Mouse (Mus musculus): ENCODE data around the gene Pth2. TPM values are rescaled to one million over a fixed set of nuclear protein-coding genes. Genes with fewer than 3 reads are reported as not detected.
A peak's percentile ranks its signal among the peaks of the same experiment; 100 is the strongest.
"Not testable (repeated sequence)": the region's sequence is repeated elsewhere in the genome, so short reads cannot be mapped to it uniquely, and the experiment has no call there.

Pth2 gene
- not detected for total RNA-seq (2022)

DNA sequence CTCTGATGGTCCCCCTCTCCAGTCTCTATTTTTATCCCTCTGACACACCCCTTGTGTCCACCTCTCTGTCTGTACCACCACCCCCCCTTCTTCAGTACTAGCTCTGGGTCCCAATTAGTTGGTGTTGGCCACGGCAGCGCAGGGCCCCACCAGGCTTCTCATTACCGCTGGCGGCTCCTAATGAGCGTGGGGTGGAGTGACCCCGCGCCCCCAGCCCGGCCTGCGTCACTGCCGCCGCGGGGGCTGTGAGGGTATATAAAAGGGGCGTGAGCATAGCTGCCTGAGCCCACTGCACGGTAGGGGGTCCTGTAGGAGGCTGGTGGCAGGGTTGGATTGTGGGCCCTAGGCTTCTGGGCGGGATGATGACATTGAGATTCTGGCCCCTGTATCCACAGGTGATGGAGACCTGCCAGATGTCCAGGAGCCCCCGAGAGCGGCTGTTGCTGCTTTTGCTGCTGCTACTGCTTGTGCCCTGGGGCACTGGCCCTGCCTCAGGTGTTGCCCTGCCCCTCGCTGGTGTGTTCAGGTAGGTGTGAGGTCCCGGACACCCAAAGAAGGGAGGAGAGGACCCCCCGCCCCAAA, at the start of gene Pth2:
TSS of gene Pth2 (plus strand) at position 100 of the 582 bp plus-strand sequence.
- DNase-seq (ENCODE audit: low spot score in 2 of 2): no peak

DNA sequence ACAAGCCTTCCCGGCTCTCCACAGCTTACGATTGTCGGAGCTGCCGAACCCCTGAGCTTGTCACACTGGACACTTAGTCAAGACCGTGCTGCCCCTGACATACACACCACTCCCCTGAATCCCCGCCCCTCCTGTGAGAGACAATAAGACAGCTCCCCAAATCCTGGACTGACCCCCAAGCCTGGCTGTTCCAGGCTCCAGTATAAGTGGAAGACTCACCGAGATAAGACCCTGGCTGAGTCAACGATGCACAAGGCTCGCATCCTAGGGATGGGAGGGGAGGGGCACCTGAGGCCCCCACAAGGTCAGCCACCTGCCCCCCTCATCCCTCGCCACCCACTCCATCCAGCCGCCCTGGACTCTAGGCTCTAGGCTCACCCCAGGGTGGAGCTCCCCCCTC, 48.9 kb upstream of the Pth2 start:
- no peak for DNase-seq (ENCODE audit: low spot score in 2 of 2)

DNA sequence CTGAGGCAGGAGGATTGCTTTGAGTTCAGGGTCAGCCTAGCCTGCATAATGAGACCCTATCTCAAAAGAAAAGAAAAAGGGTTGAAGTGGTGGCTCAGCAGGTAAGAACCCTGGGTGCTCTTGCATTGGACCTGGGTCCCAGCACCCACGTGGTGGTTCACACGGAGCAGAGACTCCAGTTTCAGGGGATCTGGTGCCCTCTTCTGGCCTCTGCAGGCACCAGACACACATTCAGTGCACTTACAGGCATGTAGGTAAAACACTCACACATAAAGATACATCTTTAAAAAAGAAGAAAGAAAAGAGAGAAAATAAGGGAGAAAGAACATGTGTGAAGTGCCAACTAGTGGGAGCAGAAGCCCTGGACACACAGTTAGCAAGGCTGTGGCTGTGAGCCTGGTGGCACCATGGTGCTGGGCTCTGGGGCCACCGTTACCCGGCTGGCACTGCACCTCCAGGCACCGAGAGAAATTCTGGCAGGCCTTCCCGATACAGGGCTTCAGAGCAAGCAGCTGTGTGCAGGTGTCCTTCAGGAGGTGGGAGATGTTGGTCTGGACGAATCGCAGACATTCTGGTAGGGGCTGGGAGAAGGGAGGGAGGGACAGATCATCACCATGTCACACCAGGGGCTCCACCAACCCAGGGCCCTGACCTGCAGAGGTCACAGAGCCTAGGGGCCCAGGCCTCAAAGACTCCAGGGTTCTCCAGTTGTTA, 47.2 kb upstream of the Pth2 start:
- no peak for DNase-seq (ENCODE audit: low spot score in 2 of 2)

DNA sequence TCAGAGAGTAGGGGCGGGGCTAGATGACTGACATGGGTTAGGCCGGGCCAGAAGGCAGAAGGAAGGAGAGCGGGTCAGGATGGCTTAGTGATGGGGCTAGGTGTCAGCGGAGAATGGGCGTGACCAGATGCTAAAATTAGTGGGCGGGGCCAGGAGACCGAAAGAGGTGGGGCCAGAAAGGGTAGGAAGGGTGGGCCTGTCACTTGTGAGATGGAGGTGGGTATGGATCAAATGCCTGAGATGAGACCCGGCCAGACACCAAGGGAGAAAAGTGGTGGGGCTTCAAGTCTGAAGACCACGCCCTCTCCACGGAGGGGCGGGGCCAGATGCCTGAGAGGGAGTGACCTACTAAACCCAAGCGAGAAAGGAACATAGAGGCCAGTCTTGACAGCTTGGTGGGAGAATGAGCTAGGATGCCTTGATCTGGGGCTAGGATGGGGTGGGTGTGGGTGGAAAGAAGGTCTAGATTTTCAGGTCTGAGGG, 46.2 kb upstream of the Pth2 start:
- no peak for DNase-seq (ENCODE audit: low spot score in 2 of 2)

DNA sequence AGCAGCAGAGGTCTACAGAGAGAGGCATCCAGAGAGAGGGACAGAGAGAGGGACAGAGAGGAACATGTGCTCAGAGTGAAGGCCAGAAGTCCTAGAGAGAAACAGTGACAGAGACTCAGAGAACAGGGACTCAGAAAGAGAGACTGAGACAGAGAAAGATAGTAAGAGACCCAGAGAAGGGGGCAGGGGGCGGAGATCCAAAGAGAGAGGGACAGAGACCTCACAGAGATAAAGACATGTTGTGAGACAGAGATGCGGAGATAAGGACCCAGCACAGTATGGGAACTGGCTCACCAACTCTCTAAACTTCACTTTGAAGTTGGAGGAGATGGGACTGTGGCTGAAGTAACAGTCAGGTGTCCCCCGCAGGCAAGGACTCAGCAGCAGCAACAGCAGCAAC, 45.4 kb upstream of the Pth2 start:
- DNase-seq (ENCODE audit: low spot score in 2 of 2): no peak

DNA sequence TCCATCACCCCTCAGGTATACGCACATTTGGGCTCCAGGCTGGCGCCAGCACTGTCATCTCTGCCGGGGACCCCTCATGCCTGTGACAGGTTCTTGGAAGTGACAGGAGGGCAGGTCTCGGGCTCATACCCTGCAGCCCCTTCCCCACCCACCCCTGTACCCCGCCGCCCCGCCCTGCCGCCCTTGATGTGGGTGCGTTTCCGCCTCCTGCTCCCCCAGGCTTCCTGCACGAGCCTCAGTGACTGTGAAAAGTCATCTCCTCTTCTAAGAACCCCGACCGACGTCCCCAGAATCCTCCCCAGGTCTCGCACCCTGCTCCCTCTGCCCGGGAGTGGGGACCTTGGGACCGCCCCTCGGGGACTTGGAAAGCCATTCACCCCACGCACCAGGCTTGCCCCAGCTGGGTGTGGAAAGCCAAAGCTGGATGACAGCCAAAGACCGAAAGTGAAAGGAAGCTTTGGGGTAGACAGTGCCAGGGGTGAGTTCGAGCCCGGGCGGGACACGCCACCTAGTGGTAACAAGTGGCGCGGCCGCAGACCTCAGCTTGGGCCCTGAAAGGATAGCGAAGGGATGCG, 44.7 kb upstream of the Pth2 start, which contains the start of the genes Gm45713 and Flt3l:
TSS of gene Gm45713 (minus strand) at position 239 of the 575 bp plus-strand sequence.
TSS of gene Flt3l (minus strand) at position 440 of the 575 bp plus-strand sequence.
- DNase-seq (ENCODE audit: low spot score in 2 of 2): peak; percentile 88 to 89

DNA sequence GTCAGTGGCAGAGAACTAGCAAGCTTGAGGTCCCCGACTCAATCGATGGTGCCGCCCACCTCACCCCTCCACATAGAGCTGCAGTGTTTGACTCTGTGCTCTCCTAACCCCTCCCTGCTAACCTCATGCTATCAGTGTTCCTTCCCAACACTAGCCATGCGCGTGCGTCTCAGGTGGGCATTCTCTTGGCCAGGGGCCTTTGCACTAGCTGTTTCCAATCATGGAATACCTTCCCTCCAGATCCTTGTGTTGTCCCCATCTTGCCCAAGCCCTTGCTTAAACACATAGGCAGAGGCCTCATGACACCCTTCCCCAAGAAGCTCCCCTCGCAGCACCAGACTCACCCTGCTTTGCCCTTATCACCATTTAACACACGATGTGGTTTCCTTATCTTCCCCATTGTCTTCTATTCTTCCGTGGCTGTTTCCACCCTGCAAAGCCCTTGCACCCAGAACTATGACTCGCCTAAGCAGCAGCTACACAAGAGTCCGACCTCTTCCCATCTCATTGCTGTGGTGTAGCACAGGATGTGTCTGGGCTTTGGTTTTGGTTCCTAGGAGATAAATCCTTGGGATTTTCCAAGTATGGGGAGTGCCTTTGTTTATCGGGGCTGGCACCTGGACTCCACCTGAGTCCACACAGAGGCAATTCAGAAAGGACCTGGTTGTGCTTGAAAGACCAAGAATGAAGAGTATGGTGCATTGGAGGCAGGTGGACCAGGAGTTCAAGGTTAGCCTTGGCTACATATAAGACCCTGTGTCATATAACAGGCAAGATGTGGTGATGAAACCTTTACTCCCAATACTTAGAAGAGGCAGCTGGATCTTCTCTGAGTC, 43.4 kb upstream of the Pth2 start:
- no peak for DNase-seq (ENCODE audit: low spot score in 2 of 2)

DNA sequence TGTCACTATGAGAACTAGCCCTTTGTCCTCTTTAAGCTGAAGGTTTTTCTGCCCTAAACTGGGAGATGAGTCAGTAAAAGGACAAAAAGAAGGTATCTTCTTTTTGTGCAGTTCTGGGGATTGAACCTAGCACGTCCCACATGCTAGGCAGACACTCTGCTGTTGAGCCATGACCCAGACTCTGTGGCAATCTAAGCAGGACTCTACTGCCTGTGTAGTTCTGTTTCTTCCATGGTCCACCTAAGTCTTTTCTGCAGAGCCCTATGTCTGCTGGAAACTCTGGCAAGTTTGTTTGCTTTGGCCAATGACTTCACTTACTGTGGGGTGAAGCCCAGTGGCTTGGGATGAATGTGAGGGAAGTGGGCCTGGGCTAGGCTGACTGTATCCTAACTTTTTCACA, 42.4 kb upstream of the Pth2 start:
- no peak for DNase-seq (ENCODE audit: low spot score in 2 of 2)

DNA sequence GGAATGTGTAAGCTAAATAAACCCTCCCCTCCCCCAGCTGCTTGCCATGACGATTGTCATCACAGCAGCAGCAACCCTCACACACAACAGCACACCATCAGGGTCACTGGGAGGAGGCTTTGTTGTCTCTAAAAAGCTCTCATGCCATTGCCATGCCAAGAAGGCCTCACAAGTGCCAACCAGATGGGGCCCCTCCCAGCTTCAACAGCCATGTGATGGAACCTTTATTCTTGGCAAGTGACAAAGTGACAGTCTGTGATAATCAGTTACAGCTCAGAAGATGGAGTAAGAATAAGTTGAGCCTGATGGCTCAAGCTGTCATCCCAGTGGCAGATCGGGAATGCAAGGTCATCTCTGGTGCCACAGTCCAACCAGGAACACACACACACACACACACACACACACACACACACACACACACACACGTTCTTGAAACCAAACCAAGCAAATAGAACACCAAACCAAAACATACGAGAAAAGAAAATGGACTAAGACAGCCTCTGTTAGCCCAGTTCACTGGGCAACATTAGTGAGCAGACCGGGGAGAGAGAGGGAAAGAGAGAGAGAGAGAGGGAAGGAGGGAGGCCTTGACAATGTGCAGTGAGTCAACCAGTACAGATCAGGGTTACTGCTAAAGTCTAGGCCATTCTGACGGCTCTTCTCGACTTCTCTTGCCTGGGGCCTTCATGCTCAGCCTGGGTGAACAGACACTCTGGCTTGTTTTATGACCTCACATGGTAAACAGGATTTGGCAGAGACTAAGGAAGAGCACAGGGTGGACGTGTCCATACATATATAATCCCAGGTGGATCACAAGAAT, 40.7 kb upstream of the Pth2 start:
- DNase-seq (ENCODE audit: low spot score in 2 of 2): no peak

DNA sequence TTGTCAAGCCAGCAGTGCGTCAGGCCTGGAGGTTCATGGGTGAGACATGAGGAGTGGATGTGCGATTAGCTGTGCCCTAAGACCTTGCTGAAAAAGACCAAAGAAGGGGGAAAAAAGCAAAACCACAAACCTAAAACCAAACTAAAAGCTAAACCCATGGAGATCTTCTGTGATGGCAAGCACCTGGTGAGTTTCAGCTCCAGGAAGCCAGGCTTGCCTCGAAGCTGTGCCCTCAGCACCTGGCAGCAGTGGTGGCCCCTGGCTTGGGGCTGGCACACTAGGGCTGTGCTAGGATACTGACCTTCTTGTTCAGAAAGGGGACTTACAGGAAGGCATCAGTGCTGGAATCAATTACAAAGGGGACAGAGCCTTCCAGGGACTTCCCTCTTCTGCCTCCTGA, 39.5 kb upstream of the Pth2 start:
- no peak for DNase-seq (ENCODE audit: low spot score in 2 of 2)

DNA sequence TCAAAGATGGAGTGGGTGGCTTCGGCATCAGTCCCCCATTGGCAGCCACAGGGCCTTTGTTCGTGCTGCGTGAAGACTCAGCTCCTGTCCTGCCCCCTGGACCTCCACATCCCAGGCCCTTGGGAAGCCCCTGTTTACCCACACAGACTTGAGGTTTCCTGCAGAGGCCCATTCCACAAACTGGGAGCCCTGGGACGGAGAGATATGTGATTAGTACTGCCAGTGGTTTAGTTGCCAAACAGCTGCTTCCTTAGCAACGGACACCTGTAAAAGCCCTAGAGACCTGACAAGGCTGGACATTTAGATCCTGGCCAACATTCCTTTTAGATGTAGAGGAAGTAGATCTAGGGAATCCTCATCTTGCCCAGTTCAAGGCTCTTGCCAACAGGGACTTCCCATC, 38.9 kb upstream of the Pth2 start:
- DNase-seq (ENCODE audit: low spot score in 2 of 2): no peak

DNA sequence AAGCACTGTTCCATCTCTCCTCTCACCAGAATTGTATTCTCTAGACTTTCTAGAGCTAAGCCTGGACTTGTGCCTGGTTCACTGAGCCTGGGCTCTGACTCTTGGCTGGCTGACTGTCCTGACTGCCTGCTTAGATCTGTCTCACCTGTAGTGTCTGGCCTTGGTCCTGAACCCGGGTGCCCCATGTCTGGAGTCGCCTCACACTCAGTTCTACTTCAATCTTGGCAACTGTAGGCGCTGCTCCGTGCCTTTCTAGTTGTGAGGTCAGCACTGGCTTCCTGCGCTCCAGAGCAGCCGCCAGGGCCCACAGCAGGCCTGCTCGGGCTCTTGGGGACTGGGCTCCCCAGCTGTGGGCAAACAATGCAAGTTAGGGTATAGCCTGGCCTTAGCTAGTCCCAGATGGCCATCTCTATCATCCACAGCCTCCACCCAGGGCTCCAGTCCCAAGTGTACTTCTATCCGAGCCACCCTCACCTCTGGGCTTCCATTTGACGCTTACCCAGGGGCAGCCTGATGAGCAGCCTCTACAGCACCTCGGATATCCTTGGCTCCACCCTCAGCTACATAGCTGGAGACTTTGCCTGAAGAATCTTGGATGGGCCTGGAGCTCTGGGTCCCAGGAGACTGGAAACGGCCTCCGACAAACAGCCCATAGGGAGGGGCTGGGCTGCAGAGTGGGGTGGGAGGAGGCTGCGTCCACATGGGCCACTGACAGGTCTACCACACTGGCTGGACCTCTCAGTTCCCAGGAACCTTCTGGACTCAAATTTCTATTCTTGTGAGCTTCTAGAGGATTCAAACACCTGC, 36.2 kb upstream of the Pth2 start:
- DNase-seq (ENCODE audit: low spot score in 2 of 2): no peak

DNA sequence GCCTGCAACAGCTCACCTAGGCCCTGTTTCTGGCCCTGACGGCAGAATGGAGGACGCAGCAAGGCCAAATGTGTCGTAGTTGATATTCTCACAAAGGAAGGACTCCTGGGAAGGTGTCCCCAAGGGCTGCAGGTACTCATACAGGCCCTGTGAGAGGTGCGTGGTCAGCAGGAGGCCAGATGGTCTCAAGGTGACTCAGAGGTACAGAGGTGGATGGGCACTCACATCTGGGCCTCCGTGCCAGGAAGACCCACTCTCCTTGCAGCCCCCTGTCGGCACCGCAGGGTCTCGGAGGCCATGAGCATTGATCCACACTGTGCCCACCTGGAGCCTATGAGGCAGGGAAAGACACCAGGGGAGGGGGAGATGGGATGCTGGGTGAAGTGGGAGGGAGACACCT, 35.3 kb upstream of the Pth2 start:
- DNase-seq (ENCODE audit: low spot score in 2 of 2): no peak

DNA sequence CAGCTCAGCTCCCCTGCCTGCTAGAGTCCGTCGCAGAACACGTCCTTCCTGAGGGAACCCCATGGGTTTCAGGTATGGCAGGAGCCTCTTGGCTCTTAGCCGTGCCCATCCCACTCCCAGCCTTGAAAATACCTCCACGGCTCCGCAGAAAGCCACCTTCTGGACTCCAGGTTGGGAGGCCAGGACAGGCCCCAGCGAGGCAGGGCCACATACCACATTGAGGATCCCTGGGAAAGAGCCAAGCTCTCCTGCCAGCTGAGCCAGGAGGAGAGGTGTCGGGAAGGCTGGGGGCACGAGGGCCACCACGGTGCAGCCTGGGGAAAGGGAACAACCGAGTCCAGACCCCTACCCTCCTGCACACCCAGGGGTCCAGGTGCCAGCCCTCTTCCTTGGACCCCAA, 33.5 kb upstream of the Pth2 start:
- no peak for DNase-seq (ENCODE audit: low spot score in 2 of 2)

DNA sequence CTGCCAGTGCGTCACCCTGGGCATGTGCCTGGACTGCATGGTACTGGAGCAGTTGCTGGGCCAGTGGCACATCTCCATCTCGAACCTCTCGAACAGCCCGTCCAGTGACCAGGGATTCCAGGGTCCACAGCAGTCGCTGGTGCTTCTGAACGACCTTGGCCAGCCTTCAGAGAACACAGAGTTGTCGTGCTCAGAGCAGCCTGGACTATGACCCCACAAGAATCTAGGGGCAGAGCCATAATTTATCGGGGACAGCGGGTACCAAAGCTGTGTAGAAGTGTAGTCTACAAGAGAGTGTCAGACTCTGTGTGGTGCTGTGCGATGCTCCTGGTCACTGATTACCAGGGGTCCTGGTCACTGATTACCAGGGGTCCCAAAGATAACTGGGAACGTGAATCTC, 32.9 kb upstream of the Pth2 start:
- no peak for DNase-seq (ENCODE audit: low spot score in 2 of 2)

DNA sequence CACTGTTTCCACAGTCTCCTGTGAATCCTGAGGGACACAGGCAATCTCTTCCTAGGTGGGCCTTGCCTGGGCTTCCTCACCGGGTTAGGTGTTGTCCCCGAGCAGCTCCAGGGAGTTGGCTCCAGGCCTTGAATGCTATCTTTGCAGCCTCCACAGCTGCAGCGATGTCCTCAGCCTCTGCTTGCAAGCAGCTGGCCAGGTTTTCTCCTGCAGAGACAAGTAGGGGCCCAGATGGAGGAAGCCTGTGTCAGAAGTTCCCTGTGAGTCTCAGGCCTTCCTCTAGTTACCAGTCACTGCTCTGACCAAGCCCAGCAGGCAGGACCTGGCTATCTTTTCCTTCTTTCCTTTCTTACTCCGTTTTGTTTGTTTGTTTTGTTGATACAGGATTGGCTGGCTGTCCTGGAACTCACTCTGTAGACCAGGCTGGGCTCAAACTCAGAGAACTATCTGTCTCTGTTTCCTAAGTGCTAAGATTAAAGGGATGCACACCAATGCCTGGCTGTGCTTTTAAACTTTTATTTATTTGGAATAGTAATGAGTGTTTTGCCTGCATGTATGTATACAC, 32.2 kb upstream of the Pth2 start:
- DNase-seq (ENCODE audit: low spot score in 2 of 2): no peak

DNA sequence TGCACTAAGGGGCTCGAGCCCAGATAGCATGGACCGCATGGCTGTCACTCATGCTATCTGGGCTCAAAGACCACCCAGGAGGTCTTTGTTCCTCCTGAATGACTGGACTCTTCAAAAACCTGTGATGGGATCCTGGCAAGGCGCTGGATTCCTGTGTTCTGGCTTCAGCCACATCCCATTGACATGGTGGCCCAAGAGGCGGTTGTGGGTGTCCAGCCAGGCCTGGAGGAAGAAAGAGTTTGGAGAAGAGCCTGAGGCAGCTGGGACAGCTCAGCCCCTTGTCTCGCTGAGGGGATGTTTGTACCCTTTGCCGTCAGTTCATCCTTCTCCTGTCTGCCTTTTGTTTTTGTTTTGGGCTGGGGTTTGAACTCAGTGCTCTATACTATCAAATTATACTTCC, 31.2 kb upstream of the Pth2 start:
- no peak for DNase-seq (ENCODE audit: low spot score in 2 of 2)

DNA sequence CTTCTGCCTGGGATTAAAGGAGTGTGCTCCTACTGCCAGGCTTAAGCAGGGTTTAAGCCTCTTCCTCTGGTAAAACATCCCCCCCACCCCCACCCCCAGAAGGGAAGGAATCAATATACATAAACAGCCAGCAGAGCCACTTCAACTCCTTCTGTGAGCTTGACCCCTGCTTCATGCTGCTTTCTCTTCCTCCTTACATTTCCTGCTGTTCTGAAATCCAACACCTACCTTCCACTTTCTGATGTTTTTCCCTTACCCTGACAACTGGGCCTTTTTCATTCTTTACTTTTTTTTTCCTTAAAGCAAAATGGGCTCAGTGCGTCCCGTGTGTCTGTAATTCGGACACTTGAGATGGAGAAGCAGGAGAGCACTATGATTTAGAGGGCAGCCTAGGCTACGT, 30.5 kb upstream of the Pth2 start:
- no peak for DNase-seq (ENCODE audit: low spot score in 2 of 2)

DNA sequence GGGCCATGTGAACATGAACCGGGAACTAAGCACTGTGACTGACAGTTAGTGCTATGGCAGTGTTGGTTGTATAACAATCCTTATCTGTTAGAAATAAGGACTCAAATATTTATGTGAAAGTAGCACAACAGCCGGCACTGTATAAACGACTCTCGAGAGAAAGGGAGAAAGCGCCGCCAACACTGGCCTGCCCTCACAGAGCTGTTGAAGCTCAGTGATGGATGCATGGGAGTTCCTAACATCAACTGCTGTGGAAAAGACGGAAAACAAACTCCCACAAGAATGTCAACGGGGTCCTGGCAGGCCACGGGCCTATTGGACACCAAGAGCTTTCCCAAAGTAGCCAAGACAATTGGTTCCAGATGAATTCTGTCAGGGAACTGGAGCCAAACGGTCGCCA, 29.5 kb upstream of the Pth2 start:
- peak; percentile 44 to 54 for DNase-seq (ENCODE audit: low spot score in 2 of 2)

DNA sequence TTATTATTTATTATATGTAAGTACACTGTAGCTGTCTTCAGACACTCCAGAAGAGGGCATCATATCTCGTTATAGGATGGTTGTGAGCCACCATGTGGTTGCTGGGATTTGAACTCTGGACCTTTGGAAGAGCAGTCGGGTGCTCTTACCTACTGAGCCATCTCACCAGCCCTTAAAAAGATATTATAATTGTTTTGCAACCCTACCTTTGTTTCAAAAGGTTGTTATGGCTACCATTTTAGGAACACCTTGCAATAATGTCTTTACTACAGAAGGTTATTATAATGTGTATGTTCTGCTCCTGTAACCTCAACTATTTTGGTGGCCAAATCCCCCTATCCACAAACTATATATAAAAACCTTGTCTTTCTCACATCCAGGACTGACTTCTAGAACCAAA, 27.7 kb upstream of the Pth2 start:
- not testable (repeated sequence) for DNase-seq (ENCODE audit: low spot score in 2 of 2)

All from gastrocnemius, adult 8-10 months (tissue).